Mouse (Mus musculus): ENCODE data around the gene Gm7534. TPM values are rescaled to one million over a fixed set of nuclear protein-coding genes. Genes with fewer than 3 reads are reported as not detected.

Gene Gm7534
- polyA plus RNA-seq, 1 experiment from 2014 or later: 0.08 TPM

GRCm38 (mm10) chr4:134203340-134203896 lies 614 bp upstream of the Gm7534 start:
- DNase-seq (ENCODE audit: low spot score): no peak

- no peak for DNase-seq (ENCODE audit: low spot score)
These were observed 3.4 kb downstream of the Gm7534 start for GRCm38 (mm10) chr4:134199371-134199770.

GRCm38 (mm10) chr4:134186268-134186667 lies 16.5 kb downstream of the Gm7534 start:
- peak; percentile 8 for DNase-seq (ENCODE audit: low spot score)

GRCm38 (mm10) chr4:134185569-134185968 lies 17.2 kb downstream of the Gm7534 start:
- DNase-seq (ENCODE audit: low spot score): no peak

- DNase-seq (ENCODE audit: low spot score): no peak
These were observed 19.1 kb downstream of the Gm7534 start for GRCm38 (mm10) chr4:134183711-134184110.

GRCm38 (mm10) chr4:134181825-134182224 lies 21.0 kb downstream of the Gm7534 start:
- no peak for DNase-seq (ENCODE audit: low spot score)

GRCm38 (mm10) chr4:134181112-134181511 lies 21.7 kb downstream of the Gm7534 start:
- no peak for DNase-seq (ENCODE audit: low spot score)

- no peak for DNase-seq (ENCODE audit: low spot score)
These were observed 30.4 kb downstream of the Gm7534 start for GRCm38 (mm10) chr4:134172391-134172790.

GRCm38 (mm10) chr4:134166906-134167305 lies 35.9 kb downstream of the Gm7534 start:
- peak; percentile 26 for DNase-seq (ENCODE audit: low spot score)

- DNase-seq (ENCODE audit: low spot score): peak; percentile 84
These were observed 37.0 kb downstream of the Gm7534 start for GRCm38 (mm10) chr4:134165548-134166465.

- DNase-seq (ENCODE audit: low spot score): peak; percentile 26
These were observed 37.8 kb downstream of the Gm7534 start for GRCm38 (mm10) chr4:134165024-134165423.

GRCm38 (mm10) chr4:134164591-134164990 lies 38.2 kb downstream of the Gm7534 start:
- DNase-seq (ENCODE audit: low spot score): no peak

- peak; percentile 58 for DNase-seq (ENCODE audit: low spot score)
These were observed 42.7 kb downstream of the Gm7534 start for GRCm38 (mm10) chr4:134160071-134160470.

GRCm38 (mm10) chr4:134158774-134159173 lies 44.0 kb downstream of the Gm7534 start:
- DNase-seq (ENCODE audit: low spot score): no peak

- DNase-seq (ENCODE audit: low spot score): no peak
These were observed 45.2 kb downstream of the Gm7534 start for GRCm38 (mm10) chr4:134157558-134157957.

- DNase-seq (ENCODE audit: low spot score): no peak
These were observed 46.1 kb downstream of the Gm7534 start for GRCm38 (mm10) chr4:134156744-134157143.

- DNase-seq (ENCODE audit: low spot score): no peak
These were observed 46.8 kb downstream of the Gm7534 start for GRCm38 (mm10) chr4:134155961-134156465.

GRCm38 (mm10) chr4:134155531-134155930 lies 47.3 kb downstream of the Gm7534 start:
- DNase-seq (ENCODE audit: low spot score): no peak

GRCm38 (mm10) chr4:134154354-134154753 lies 48.5 kb downstream of the Gm7534 start:
- no peak for DNase-seq (ENCODE audit: low spot score)

GRCm38 (mm10) chr4:134153656-134154055 lies 49.1 kb downstream of the Gm7534 start:
- DNase-seq (ENCODE audit: low spot score): no peak

- DNase-seq (ENCODE audit: low spot score): no peak
These were observed 50.7 kb downstream of the Gm7534 start for GRCm38 (mm10) chr4:134152112-134152511.

- no peak for DNase-seq (ENCODE audit: low spot score)
These were observed 53.4 kb downstream of the Gm7534 start for GRCm38 (mm10) chr4:134149389-134149788.
